Mouse (Mus musculus) bone marrow, adult 2 months (tissue): ENCODE data around the gene Plekha5. TPM values are rescaled to one million over a fixed set of nuclear protein-coding genes. Genes with fewer than 3 reads are reported as not detected.

Source experiments
- H3K27ac ChIP-seq: fragments of 200-500 bp; 2 replicates; pipeline ENCODE4 v1.5.1; 2012; ENCODE audit warnings: low read depth, mild to moderate bottlenecking, control low read depth, inconsistent platforms, low read length; ENCODE audit not compliant: control insufficient read depth, poor library complexity, insufficient read depth
- H3K4me1 ChIP-seq: fragments of 200-500 bp; 2 replicates; pipeline ENCODE4 v1.6.1; 2011; ENCODE audit warnings: low read length; ENCODE audit not compliant: control insufficient read depth, insufficient read depth
- H3K4me3 ChIP-seq: fragments of 200-500 bp; replicated peaks from 2 replicates; pipeline ENCODE3; 2011; ENCODE audit warnings: mild to moderate bottlenecking, low read depth, low read length, control low read depth; ENCODE audit not compliant: control insufficient read depth
- CTCF ChIP-seq: fragments of 200-500 bp; IDR thresholded peaks from 2 replicates; pipeline ENCODE4 v1.5.1; 2011; ENCODE audit warnings: low read length, control low read depth; ENCODE audit not compliant: control insufficient read depth, insufficient read depth
- POLR2A ChIP-seq: fragments of 200-500 bp; IDR thresholded peaks from 2 replicates; pipeline ENCODE4 v1.6.1; 2011; ENCODE audit warnings: low read depth, mild to moderate bottlenecking, control low read depth, low read length, borderline replicate concordance; ENCODE audit not compliant: control insufficient read depth
- WGBS: fragments of 180-500 bp; shearing (Covaris S2); methylation state at CpG from one replicate; pipeline ENCODE4 v1.1.7; 2018; 5-methylcytosine and 5-hydroxymethylcytosine counted together
- polyA plus RNA-seq: library from polyadenylated mRNA; stranded (reverse); fragments of >200 nt; gene quantifications from 2 replicates; pipeline ENCODE4 v1.2.4, GENCODE M21; 2011; ENCODE audit warnings: low replicate concordance; ENCODE audit not compliant: missing spikeins, insufficient read depth, insufficient read length

The Plekha5 gene
- polyA plus RNA-seq, 1 experiment, result 3.8 TPM

GRCm38 (mm10) chr6:140464818-140465217 is 41.0 kb downstream of the Plekha5 start:
- Histone ChIP-seq H3K4me3 (no peak overlapping the region), H3K4me1 (no peaks in the 10 kb centered on the region; the same call in none of the 2 replicates), H3K27ac (no peak overlapping the region)
- WGBS, result 89% methylated on average over 6 of the region's 6 CpGs
- TF ChIP-seq CTCF, result no peak
- no peak for TF ChIP-seq POLR2A

GRCm38 (mm10) chr6:140465946-140466646 is 42.2 kb downstream of the Plekha5 start:
- no peaks in the 10 kb centered on the region; the same call in none of the 2 replicates for H3K4me1 ChIP-seq
- no peak for TF ChIP-seq CTCF
- no peak for TF ChIP-seq POLR2A
- no peak overlapping the region for H3K4me3 ChIP-seq
- WGBS, result 41% methylated on average over 9 of the region's 9 CpGs
- no peak overlapping the region for H3K27ac ChIP-seq

DNA sequence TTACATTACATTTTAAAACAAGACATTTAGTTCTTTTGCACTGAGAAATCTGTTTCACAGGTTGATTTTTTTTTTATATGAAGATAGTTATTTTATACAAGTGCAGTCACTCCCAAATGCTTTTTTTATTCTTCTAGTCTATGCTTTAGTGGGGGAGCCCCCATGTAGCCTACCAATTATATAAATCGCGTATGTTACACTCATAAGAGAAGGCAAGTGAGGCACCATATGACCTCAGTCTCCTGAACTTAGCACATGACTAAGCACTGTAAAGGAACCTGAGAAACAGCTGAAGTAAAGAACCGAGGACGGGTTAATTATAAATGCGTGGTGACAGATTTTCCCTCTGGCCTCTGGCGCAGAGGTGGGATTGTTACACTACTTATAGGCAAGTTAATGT is 43.0 kb downstream of the Plekha5 start:
- TF ChIP-seq POLR2A (no peak), CTCF (no peak)
- Histone ChIP-seq H3K4me1 (no peaks in the 10 kb centered on the region; the same call in none of the 2 replicates), H3K4me3 (no peak overlapping the region), H3K27ac (no peak overlapping the region)
- 63% methylated on average over 6 of the region's 6 CpGs for WGBS

GRCm38 (mm10) chr6:140467851-140468250 is 44.0 kb downstream of the Plekha5 start:
- Histone ChIP-seq H3K4me3 (no peak overlapping the region), H3K27ac (no peak overlapping the region), H3K4me1 (no peaks in the 10 kb centered on the region; the same call in none of the 2 replicates)
- WGBS, result 91% methylated on average over 12 of the region's 12 CpGs
- TF ChIP-seq CTCF (no peak), POLR2A (no peak)

GRCm38 (mm10) chr6:140469791-140470190 is 45.9 kb downstream of the Plekha5 start:
- WGBS, result 84% methylated on average over 6 of the region's 6 CpGs
- no peak overlapping the region for H3K27ac ChIP-seq
- TF ChIP-seq CTCF (no peak), POLR2A (no peak)
- H3K4me3 ChIP-seq, result no peak overlapping the region
- no peaks in the 10 kb centered on the region; the same call in 1 of the 2 replicates for H3K4me1 ChIP-seq

DNA sequence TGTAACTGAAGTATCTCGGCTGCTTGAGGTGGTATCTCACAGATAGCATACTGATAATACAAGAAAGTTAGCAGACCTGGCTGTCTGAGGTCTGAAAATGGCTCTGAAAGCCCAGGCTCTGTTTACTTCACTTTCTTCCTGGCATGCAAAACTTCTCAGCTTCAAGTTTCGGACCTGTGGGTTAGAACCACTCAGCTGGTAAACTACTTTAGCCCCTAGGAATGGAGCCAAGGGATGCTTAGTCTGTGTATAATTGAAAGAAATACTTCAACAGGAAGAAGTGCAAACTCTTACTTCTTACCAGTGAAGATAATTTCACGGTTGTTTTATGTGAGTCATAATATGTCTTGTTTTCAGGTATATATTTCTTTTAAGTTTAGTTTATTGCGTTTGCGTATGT is 47.9 kb downstream of the Plekha5 start:
- TF ChIP-seq POLR2A (no peak), CTCF (no peak)
- H3K27ac ChIP-seq, result no peak overlapping the region
- H3K4me1 ChIP-seq, result no peaks in the 10 kb centered on the region; the same call in 1 of the 2 replicates
- H3K4me3 ChIP-seq, result no peak overlapping the region
- WGBS, result 77% methylated on average over 5 of the region's 5 CpGs

DNA sequence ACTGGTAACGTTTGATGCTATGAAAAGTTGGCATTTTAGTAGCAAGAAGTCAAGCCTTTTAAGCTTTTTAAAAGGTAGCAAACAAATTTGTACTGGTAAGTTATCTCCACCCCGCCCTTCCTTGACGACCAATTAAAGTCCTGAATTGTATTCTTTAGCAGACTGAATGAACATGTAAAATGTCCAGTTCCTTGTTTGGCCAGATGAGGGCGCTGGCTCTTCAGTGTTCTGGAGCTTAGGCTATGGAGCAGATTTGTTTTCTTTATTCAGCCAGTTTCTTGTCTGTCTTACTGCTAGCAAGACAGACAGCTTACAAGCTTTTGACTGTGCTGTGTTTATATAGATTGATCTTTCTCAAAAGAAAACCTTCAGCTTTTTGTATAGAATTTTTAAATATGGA is 48.5 kb downstream of the Plekha5 start:
- Histone ChIP-seq H3K4me3 (no peak overlapping the region), H3K4me1 (no peaks in the 10 kb centered on the region; the same call in 1 of the 2 replicates), H3K27ac (no peak overlapping the region)
- 53% methylated on average over 4 of the region's 4 CpGs for WGBS
- TF ChIP-seq CTCF (no peak), POLR2A (no peak)

DNA sequence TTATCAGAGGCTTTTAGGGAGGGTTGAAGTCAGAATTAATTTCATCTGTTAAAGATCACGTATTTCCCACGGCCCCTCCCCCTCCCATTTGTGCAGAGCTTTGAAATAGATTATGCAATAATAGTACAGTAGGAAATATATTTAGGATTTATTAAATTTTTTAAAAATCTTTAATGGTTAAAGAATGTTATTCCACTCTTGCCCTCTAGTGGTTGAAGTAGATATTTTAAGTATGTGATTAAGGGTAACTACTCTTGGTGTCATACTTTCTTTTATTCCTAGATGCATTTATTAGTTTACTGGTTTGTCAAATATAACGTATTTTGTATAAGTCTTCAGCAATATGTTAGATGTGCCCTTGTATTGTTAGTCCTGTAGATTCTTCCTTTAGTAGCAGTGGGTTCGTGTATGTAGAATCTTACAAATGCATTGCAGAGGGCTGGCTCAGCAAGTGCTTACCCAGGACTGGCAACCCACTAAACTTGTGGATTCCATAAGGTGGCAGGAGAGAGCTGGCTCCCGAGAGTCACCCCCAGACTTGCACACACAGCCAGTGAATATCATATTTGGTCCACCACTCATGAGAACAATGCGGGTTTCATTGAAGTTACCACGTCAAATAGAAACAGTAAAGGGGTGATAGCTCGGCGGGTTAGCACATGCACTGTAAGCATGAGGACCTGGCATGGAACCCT is 51.7 kb downstream of the Plekha5 start:
- TF ChIP-seq CTCF (no peak), POLR2A (no peak)
- WGBS, result 78% methylated on average over 9 of the region's 9 CpGs
- H3K27ac ChIP-seq, result no peak overlapping the region
- H3K4me1 ChIP-seq, result no peaks in the 10 kb centered on the region
- no peak overlapping the region for H3K4me3 ChIP-seq
